Mouse (Mus musculus) cerebellum, adult 9-11 months (tissue): Measurements from ENCODE around the gene Gsdma3.
"Not testable (repeated sequence)": the region's sequence is repeated elsewhere in the genome, so short reads cannot be mapped to it uniquely, and the experiment has no call there.

Experiments used
- DNase-seq: peaks from one replicate; pipeline ENCODE4 v3.0.0; 2022

Gsdma3 gene

GRCm38 (mm10) chr11:98671857-98672256, 45.7 kb downstream of the Gsdma3 start:
- no peak for DNase-seq

- DNase-seq: no peak
Observed at GRCm38 (mm10) chr11:98672482-98672881, 46.3 kb downstream of the Gsdma3 start.

- peak; percentile 42 for DNase-seq
Observed at GRCm38 (mm10) chr11:98673136-98673535, 47.0 kb downstream of the Gsdma3 start.

GRCm38 (mm10) chr11:98675829-98676363, 49.7 kb downstream of the Gsdma3 start:
- DNase-seq: no peak

DNA sequence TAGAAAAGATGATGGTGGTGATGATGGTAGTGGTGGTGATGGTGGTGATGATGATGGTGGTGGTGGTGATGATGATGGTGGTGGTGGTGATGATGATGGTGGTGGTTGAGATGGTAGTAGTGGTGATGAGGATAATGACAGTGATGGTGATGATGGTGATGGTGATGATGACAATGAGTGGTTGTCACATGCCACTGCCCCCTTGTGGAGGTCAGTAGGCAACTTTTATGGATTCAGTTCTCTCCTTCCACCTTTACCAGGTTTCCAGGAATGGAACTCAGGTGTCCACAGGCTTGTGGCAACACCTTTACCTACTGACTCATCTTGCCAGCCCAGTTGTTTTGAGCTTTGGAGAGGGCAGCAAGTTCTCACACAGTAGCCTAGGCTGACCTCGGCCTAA, 53.9 kb downstream of the Gsdma3 start:
- peak; percentile 27 for DNase-seq

- not testable (repeated sequence) for DNase-seq
Observed at GRCm38 (mm10) chr11:98680595-98680994, 54.4 kb downstream of the Gsdma3 start.

- DNase-seq: no peak
Observed at GRCm38 (mm10) chr11:98681186-98681585, 55.0 kb downstream of the Gsdma3 start.

DNA sequence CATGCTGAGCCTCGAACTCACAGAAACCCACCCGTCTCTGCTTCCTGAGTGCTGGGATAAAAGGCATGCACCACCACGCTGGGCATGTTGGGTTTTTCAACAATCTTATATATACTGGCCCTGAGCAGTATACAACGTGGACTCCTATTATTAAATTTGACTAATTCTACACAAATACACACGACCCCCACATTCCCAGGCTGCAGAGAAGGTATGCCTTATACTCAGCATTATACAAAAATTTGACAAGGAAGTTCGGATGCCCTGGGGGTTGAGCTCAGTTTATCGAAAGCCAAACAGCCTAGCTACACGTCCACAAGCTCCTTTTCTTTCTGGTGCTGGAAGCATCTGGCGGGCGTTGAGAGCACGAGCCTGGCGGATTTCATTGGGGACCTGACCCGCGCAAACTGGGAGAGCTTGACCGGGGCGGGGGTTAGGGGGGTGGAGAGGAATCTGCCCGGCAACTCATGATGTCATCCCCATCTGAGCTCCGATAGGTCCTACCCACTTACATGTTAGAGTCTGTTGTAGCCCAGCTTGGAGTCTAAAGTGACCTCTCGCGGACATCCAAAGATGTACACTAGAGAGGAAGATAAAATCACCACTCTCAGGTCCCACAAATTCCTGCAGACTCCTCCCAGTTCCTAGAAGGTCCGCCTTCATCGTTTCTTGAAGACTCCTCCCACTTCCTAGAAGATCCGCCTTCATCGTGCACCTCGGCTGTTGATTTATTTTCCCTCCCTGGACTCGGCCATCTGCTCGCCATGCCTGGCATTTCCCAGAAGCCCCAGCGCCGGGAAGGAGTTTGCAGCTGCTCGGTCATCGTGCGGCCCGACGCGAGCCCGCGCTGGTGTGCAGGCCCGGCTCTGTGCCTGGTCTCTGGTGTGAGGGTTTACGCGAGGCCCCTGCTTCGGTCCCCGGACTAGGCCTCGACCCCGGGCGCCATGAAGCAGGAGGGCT, 55.9 kb downstream of the Gsdma3 start, which contains the start of gene Psmd3:
TSS of gene Psmd3 (plus strand) at position 769 of the 960 bp plus-strand sequence.
- peak; percentile 97 for DNase-seq

DNA sequence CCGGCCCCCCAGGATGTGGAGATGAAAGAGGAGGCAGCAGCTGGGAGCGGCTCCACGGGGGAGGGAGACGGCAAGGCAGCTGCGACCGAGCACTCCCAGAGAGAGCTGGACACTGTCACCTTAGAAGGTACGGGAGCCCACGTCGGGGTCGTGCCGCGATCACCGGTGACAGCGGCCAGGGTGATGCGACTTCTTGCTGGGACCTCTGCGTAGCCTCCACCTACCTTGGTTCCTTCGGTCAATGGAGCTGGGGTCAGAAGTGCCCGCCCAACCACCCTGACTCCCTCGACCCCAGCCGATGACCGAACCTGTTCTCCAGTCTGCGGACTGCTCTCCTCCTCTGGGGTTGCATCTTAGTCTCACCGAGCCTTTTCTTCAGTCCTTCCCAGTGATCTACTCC, 56.7 kb downstream of the Gsdma3 start:
- DNase-seq: no peak

DNA sequence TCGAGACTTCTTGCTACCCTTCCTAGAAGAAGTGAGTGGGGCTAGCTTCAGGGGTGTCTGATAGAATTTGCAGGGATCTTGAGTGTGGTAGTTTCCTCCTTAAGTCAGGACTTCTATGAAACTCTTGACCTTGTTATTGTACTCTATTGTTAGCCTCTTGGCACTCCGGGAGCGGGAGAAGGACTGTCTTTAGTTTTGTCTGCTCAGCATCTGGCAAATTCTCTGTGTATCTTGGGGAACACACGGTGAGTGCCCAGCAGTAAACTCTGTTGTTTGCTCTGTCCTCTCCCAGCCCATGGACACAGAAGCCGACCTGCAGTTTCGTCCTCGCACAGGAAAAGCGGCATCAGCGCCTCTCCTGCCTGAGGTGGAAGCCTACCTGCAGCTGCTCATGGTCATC, 59.5 kb downstream of the Gsdma3 start:
- DNase-seq: no peak

GRCm38 (mm10) chr11:98686976-98687375, 60.8 kb downstream of the Gsdma3 start:
- no peak for DNase-seq
